Mouse (Mus musculus): ENCODE results near the gene Mrpl3. TPM values are rescaled to one million over a fixed set of nuclear protein-coding genes. Genes with fewer than 3 reads are reported as not detected.
"Not testable (repeated sequence)": the region's sequence is repeated elsewhere in the genome, so short reads cannot be mapped to it uniquely, and the experiment has no call there.

Mrpl3 gene
- polyA plus RNA-seq, 1 experiment from 2014 or later: 127 TPM

DNA sequence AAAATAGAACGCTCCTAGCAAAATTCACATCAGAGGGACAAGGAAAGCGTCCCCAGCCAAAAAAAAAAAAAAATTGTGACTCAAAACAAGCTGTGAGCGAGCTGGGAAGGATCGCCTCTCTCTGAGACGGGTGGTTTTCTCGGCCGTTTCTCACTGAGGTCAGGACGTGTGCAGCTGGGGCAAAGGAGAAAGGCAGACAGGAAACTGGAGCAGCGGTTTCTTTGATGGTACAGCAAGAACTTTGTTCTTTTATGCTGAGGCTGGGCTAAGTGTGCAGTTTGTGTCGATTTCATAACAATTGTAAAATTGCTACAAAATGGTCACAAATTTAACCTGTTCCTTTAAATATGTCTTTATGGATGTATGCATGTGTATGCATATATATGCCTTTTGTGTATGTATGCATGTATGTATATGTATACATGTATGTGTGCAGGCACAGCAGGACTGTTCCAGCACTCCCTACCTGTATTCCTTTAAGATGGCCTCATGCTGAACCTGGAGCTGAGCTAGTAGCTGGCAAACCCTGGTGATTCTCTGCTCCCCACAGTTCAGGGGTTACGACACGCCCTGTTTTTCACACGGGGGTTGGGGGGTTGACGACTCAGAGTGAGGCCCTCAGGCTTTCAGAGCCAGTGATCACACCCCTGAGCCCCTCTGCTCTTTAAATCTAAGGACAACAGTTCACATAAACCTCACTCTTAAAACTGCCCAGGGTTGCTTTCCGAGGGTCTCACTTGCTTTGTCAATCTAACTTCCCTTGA lies 48.0 kb downstream of the Mrpl3 start:
- WGBS: 80% methylated on average over 15 of the region's 15 CpGs
- H3K4me3 ChIP-seq (ENCODE audit: low read depth, low read length): no peak overlapping the region
- no peak overlapping the region for H3K27ac ChIP-seq (ENCODE audit: low read depth, low read length)
- no peak for ATAC-seq (ENCODE audit: low FRiP score)
- no peaks in the 10 kb centered on the region for H3K27me3 ChIP-seq (ENCODE audit: control insufficient read depth, insufficient read depth, low read length)
- no peak for DNase-seq (ENCODE audit: low spot score, missing footprints)
- no peak overlapping the region for H3K4me2 ChIP-seq
- no peaks in the 10 kb centered on the region for H3K4me1 ChIP-seq (ENCODE audit: control insufficient read depth, insufficient read depth, low read length)
- H3K9ac ChIP-seq (ENCODE audit: low read length): no peak overlapping the region
- no peaks in the 10 kb centered on the region for H3K36me3 ChIP-seq (ENCODE audit: control insufficient read depth, insufficient read depth, low read length)
- no peaks in the 10 kb centered on the region for H3K9me3 ChIP-seq (ENCODE audit: control insufficient read depth, low read length)

DNA sequence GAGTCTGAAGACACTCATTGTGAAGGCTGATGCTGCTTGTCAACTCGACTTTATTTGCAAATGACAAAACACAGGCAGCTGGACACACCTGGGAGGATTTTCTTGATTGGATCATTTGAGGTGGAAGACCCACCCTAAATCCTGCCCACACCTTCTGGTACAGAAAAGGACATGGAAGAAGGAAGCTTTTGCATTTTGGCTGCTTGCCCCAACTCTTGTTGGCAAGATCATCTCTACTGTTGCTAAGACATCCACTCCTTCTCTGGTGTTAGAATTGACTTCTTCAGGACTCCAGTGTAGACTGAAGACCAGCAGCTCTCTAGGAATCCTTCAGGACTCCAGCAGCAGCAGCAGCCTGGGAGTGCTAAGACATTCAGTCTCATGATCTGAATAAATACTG lies 48.9 kb downstream of the Mrpl3 start:
- DNase-seq (ENCODE audit: low spot score, missing footprints) (no peak), ATAC-seq (ENCODE audit: low FRiP score) (no peak)
- no peaks in the 10 kb centered on the region for H3K36me3 ChIP-seq (ENCODE audit: control insufficient read depth, insufficient read depth, low read length)
- WGBS: 73% methylated on average over 1 of the region's 1 CpGs
- H3K4me3 ChIP-seq (ENCODE audit: low read depth, low read length): no peak overlapping the region
- no peak overlapping the region for H3K27ac ChIP-seq (ENCODE audit: low read depth, low read length)
- no peaks in the 10 kb centered on the region for H3K4me1 ChIP-seq (ENCODE audit: control insufficient read depth, insufficient read depth, low read length)
- H3K4me2 ChIP-seq: no peak overlapping the region
- no peaks in the 10 kb centered on the region for H3K27me3 ChIP-seq (ENCODE audit: control insufficient read depth, insufficient read depth, low read length)
- H3K9ac ChIP-seq (ENCODE audit: low read length): no peak overlapping the region
- no peaks in the 10 kb centered on the region for H3K9me3 ChIP-seq (ENCODE audit: control insufficient read depth, low read length)

DNA sequence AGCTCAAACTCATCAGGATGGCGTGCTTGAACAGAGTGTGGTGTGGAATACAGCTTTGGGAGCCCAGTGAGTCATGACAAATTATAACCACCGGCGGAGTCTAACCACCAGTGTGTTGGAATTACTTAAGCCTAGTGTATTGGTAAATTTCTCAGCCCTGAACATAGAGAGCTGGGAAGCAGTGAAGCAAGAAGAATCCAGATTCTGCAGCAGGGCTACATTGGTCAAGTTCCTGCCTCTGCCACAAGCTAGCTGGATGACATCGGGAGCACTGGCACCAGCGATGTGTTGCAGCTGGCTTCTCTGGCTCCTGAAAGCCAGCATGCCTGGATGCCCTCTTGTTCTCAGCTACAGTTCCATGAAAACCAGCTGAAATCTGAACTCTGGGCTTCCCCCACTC lies 50.9 kb downstream of the Mrpl3 start:
- ATAC-seq (ENCODE audit: low FRiP score) (no peak), DNase-seq (ENCODE audit: low spot score, missing footprints) (no peak)
- Histone ChIP-seq H3K9me3 (ENCODE audit: control insufficient read depth, low read length) (no peaks in the 10 kb centered on the region), H3K27me3 (ENCODE audit: control insufficient read depth, insufficient read depth, low read length) (no peaks in the 10 kb centered on the region), H3K9ac (ENCODE audit: low read length) (no peak overlapping the region), H3K36me3 (ENCODE audit: control insufficient read depth, insufficient read depth, low read length) (no peaks in the 10 kb centered on the region), H3K27ac (ENCODE audit: low read depth, low read length) (no peak overlapping the region), H3K4me1 (ENCODE audit: control insufficient read depth, insufficient read depth, low read length) (no peaks in the 10 kb centered on the region), H3K4me3 (ENCODE audit: low read depth, low read length) (no peak overlapping the region), H3K4me2 (no peak overlapping the region)
- WGBS: 89% methylated on average over 5 of the region's 5 CpGs

DNA sequence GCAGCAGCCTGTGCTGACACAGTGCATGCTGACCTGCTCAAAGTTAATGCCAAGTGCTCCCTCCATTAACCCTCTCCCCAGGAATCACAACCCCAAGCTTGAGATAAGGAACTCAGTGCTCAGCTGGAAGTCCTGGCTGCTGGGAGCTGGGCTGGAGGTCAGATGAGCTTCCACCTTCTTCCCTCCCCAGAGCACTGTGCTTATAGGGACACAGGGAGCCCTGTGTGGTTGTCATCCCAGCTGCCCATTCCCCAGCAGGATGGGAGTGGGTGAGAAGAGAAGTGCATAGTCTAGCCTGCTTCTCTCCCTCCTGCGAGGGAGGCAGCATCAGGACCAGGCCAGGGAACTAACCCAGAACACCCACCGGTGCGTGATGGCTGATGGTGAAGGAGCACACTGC lies 72.2 kb downstream of the Mrpl3 start:
- H3K4me1 ChIP-seq (ENCODE audit: control insufficient read depth, insufficient read depth, low read length); H3K36me3 ChIP-seq (ENCODE audit: control insufficient read depth, insufficient read depth, low read length); H3K9ac ChIP-seq (ENCODE audit: low read length); H3K4me3 ChIP-seq (ENCODE audit: low read depth, low read length); DNase-seq (ENCODE audit: low spot score, missing footprints); H3K27me3 ChIP-seq (ENCODE audit: control insufficient read depth, insufficient read depth, low read length); H3K27ac ChIP-seq (ENCODE audit: low read depth, low read length); H3K9me3 ChIP-seq (ENCODE audit: control insufficient read depth, low read length); ATAC-seq (ENCODE audit: low FRiP score); H3K4me2 ChIP-seq: not testable (repeated sequence)
- WGBS: 79% methylated on average over 3 of the region's 3 CpGs

Other genes starting within 250 kb of the Mrpl3 start
- 17.2 and 18.4 TPM in 2 replicates for gene Nudt16, start 78.6 kb downstream of the Mrpl3 start, polyA plus RNA-seq (2014; fragmentation: Nextera tagmentation; extraction: Ambion mirVana)
- not detected in 2 replicates for gene 1700080E11Rik, start 91.9 kb downstream of the Mrpl3 start, polyA plus RNA-seq (2014; fragmentation: Nextera tagmentation; extraction: Ambion mirVana)

All from midbrain, embryonic 11.5 days (tissue).